Mouse (Mus musculus) frontal cortex, adult (tissue): Measurements from ENCODE around the gene Mdm2.

Source experiments
- ATAC-seq: cut with Nextera tagmentation; 2 replicates; pipeline ENCODE4 v1.9.2; 2017; ENCODE audit warnings: mild to moderate bottlenecking, moderate library complexity, mixed read lengths; ENCODE audit not compliant: low TSS enrichment

Gene Mdm2

DNA sequence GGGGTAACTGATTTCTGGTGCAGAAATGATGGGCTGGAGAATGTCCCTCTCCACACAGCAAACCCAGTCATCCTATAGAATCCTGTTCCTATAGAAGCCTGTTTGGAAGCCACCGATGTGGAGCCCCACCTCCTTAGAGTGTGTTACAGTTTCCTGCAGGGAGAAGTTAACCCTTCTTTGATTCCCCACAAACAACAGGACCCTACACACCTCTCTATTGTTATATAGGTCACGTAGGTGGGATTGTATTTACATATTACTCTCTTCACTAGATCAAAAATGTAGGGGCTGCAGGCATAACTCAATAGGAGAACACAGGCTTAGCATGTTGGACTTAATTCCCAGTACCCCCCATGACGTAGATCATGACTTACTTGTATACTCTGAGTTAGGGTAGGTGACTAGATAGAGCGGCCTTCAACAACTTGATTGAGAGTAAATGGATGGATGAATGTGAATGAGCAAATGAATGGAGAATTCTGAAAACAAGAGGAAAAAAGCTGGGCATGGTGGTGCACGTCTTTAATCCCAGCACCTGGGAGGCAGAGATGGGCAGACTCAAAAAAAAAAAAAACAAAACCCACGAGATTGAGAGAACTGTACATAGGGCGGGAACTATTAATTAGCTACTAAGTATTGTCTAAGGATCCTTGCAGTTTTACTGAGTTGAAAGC lies 53.4 kb downstream of the Mdm2 start:
- no peak for ATAC-seq

DNA sequence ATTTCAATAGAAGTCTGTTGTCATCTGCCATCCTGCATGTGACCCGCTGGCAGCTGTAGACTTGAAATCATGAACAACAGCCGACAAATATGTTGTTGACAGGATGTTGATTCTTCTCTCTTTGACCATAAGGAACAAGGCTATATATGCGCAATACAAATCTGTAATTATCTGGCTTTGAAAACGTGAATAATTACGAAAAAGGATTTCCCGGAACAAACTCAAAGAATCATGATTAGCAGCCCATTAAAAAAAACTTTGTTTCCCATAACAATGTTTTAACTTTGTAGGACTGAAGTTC lies 53.9 kb downstream of the Mdm2 start:
- no peak for ATAC-seq

DNA sequence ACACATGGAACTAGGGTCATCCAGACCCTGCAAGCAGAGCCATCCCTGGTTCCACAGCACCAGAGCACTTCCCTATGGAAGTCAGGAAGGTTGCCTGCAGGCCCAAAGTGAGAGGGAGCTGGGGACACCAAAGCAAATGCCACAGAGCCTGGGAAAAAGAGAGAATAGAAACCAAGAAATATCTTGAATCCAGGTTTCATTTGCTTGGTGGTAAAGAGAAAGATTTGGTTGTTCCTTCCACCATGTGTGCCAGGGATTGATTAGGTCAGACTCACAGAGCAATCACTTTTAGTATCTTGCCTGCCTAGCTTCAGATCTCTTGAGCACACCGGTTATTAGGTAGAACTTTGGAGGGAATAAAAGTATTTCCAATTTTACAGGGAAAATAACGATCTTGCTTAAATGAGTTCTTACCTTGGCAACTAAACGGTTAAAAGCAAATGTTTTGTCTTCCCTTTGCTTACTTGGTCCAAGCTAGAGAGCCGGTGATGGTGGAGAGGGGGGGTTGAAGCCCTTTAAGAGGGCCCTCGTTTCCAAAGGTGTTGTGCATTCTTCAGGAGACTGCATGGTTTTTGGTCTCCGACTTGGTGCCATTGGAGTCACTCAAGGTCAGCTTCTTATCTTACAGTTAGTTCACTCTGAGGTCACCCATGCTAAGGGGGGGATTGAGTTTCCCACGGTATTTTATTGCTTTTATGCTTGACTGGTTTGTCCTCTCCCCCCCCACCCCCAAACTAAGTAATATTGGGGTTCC lies 54.5 kb downstream of the Mdm2 start:
- ATAC-seq: no peak

DNA sequence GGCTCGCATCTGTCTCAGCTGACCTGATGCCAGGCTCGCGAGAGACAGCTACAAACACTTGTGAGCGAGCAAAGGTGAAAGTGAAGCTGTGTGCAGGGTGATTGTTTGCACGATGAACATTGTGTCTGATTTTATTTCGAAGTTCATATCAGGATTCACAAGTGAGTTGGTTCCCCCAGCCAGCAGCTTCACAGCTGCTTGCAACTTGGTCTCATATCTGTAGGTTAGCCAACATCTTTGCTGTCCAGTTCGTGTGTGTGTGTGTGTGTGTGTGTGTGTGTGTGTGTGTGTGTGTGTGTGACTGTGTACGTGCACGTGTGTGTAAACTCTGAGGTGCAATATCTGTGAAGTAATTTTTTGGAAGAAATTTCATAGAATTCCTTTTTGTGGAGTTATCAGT lies 55.1 kb downstream of the Mdm2 start:
- no peak for ATAC-seq

DNA sequence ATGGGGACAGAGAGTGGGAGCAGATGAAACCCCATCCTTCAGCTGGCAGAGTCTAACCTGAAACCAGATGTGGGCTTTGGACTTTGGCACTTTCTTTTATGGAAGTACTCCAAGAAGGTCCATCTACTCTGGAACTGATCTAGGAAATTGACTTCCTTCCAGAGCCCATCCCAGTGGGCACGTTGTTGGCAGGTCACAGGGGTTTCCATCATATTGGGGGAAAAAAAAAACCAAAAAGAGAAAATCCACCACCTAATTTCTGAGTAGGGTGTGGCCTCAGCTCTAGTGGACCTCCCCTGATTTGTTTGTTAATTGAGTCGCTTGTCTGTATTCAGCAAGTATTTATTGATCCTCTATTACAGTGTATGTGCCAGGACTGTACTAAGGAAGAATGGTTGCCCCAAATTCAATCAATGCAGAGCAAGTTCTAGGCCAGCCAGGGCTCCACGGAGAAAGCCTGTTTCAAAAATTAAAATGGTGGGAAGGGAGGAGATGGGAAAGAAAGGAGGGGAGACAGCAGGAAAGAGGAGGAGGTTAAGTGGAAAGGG lies 55.9 kb downstream of the Mdm2 start:
- ATAC-seq: no peak

DNA sequence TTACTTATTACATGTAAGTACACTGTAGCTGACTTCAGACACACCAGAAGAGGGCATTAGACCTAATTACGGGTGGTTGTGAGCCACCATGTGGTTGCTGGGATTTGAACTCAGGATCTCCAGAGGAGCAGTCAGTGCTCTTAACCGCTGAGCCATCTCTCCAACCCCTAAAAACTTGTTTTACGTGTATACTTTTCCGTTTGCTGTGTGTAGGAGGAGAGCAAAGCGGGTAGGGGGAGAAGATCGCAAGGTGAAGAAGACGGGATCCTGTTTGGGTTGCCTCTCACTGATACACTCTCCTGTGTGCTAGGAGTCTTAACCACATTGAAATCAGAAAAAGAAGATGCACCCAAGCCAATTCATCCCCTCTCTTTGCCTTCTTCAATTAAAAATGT lies 56.8 kb downstream of the Mdm2 start:
- ATAC-seq: no peak

DNA sequence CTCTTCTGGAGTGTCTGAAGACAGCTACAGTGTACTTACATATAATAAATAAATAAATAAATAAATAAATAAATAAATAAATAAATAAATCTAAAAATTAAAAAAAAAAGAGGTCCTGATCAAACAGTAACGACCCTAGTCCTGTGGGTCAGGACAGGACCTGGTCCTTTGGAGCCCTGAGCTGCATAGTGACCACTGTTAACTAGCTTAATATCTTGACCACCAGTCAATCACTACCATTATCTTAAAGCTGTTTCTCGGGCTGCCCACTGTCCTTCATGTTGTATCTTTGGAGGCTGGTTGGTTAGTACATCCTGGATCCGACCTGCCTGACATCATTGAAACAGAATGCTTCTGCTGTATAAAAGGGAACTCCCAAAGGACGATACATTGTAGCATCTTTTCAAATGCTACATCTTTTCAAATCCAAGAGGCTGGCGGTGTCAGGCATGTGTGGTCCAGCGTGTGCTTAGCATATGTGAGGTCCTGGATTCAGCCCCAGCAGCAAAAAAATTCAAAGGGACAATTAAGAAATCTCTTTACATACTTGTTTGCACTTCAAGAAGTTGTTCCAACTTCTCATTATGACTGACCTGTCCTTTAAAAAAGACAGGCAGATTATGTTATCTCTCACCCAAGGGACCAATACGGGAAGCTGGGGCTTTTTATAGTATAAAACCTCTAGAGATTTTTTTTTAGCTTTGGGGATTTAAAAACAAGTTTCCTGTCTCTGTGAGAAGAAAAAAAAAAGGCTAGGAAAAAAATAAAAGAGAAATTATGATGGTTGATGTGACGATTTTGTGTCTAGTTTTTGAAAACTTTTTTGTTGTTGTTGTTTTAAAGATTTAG lies 57.4 kb downstream of the Mdm2 start:
- no peak for ATAC-seq

DNA sequence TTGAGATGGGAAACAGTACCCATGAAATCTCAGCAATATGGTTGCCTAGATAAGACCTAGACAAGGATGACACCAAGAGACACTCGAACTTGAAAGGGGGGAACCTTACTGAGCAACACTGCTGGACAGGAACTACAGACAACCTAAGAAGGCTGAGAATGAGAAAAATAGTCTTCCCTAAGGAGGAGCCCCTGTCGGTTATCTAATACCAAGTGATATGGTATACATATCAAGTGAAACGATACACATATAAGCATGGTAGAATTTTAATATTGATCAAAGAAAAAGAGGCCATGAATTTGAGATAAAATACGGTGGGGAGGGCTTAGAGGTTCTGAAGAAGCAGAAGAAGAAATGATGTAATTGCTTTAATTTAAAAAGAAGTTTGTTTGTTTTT lies 58.2 kb downstream of the Mdm2 start:
- no peak for ATAC-seq

DNA sequence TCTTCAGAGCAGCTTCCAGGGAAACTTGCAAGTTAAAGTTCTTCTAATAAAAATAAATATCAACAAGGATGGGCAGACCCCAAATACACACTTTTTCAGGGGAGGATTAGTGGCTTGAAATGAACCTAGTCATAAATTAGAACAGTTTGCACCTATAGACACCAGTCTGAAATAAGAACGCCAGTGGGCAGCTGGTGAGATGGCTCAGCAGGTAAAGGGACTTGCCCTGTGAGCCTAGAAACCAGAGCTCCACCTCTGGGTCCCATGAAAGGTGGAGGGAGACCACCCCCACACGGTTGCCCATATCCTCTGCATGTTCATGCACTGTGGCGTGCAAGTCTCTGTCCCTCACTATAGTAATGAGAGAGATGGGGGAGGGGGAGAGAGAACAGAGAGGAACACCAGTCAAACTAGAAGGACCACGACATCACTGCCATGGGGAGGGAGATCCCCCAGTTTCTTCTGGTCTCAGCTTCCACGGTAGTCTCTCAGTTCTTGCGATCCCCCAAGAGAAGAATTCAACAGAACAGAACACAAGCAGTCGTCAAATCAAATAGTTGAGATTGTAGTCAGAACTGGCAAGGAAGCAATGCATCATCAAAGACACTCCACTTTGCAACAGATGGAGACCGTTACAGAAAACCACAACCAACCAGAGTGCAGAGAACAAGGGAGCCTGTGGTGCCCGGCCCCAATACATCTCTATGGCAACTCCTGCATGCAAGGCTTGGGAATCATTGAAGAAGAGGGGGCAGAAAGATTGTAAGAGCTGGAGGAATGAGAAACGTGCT lies 58.8 kb downstream of the Mdm2 start:
- 0 out of 2 replicates have a peak, but pooled peaks have one; percentile 52 for ATAC-seq

DNA sequence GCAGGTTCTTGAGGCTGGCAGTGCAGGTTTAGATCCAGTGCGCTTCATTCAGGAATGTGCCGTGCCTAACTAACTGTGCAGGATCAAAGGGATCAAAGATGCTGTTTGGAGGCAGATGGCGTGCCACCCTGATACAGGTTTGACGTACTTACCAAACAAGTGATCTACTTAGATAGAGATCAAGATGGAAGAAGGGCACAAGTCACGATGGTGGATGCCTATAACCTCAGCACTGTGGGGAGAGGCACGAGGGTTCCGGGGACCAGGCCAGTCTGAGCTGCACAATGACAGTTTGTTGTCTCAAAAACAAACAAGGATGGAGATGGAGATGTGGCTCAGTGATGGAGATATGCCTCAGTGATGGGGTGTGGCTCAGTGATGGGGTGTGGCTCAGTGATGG lies 59.8 kb downstream of the Mdm2 start:
- no peak for ATAC-seq

DNA sequence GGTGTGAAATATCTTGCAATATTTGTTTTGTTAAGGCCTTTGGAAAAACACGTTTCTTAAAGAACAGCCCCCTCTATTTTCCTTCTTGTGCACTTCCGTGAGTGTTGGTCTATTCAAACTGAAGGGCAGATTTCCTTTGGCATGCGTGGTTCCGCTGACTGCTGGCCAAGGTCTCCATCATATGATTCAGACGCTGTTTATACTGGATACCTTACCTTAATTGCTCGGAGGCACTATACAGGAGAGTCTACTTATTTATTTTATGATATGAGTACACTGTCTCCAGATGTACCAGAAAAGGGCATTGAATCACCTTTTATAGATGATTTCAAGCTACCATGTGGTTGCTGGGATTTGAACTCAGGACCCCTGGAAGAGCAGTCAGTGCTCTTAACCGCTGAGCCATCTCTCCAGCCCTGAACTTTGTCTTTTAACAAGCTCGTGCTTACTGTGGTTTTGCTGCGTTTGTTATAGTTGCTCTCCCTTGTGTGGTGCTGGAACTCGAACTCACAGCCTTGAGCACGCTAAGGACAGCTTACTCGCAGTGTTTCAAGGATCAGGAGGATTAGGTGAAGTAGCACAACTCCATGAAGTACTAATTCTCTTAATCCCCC lies 60.4 kb downstream of the Mdm2 start:
- no peak for ATAC-seq

DNA sequence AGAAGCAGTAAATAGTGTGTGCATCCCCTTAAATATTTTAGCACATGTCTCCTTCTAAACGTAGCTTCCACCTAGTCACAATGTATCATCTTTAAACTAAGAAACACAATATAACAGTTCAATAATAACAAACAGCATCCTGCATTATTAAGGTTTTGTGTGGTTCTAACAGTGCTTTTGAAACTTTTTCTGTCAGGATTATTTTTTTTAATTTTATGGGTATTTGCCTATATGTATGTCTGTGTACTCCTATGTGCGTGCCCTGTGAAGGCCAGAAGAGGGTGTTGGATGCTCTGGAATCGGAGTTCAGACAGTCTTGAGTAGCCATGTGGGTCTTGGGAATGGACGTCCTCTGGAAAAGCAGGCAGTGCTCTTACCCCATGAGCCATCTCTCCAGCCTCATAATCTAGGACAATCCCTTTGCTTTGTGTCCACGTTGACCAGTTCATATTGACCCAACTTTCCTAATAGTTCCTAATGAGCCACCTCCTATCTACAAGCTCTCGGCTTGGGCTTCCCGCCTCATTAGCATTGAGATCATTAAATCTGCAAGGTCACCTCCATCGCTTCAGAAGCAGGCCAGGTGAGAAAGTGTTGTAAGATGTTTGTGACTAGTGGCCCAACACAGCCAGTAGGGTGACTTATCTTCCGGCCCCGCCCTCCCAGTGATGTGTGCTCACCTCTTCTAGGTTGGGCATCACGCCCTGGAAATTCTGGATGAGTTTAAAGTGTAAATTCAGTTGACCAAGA lies 61.1 kb downstream of the Mdm2 start:
- ATAC-seq: no peak

DNA sequence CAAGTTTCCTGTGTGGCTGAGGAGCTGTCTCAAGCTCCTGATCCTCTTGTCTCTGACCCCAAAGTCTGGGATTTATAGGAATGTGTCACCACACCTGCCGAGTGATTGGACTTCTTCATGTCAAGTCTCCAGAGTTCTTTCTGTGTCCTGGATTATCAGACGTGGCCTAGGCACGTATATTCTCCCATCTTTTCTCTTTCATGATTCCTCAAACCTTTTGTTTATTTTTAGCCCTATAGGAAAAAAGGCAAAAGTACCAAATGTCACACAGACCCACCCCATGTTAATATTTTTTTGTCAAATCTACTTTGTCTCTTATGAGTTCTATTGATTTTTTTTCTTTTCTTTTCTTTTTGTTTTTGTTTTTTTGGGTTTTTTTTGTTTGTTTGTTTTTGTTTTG lies 61.9 kb downstream of the Mdm2 start:
- ATAC-seq: no peak

DNA sequence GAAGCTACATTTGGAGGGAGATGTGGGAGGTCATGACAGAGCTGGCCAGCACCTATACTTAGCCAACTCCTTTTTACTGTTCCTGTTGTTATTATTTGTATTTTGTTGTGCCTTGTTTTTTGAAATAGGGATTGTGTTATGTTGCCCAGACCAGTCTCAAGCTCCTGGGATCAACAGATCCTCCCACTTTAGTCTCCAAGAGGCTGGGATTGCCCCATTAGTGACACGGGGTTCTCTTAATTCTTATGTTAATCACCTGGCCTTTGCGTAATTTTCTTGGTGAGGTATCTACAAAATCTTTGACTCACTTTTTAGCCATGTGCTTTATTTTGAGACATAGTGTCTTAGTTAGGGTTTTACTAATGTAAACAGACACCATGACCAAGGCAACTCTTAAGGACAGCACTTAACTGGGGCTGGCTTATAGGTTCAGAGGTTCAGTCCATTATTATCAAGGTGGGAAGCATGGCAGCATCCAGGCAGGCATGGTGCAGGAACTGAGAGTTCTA lies 62.5 kb downstream of the Mdm2 start:
- ATAC-seq: no peak

DNA sequence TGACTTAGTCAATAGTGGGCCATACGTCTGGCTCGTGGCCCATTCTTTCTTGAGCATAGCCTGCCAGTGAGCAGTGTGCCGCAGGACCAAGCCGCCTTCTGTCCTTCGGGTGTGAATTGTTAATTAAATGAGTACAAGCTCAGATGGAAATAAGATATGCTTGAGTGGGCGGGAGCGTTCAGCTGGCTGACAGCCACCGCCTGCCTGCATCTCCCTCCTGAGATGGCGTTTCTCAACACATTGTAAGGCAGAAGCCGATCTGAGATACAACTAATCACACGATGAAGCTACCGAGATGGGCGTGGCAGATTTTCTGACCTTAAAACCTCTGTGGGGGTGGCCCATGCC lies 63.4 kb downstream of the Mdm2 start:
- ATAC-seq: peak; percentile 91

DNA sequence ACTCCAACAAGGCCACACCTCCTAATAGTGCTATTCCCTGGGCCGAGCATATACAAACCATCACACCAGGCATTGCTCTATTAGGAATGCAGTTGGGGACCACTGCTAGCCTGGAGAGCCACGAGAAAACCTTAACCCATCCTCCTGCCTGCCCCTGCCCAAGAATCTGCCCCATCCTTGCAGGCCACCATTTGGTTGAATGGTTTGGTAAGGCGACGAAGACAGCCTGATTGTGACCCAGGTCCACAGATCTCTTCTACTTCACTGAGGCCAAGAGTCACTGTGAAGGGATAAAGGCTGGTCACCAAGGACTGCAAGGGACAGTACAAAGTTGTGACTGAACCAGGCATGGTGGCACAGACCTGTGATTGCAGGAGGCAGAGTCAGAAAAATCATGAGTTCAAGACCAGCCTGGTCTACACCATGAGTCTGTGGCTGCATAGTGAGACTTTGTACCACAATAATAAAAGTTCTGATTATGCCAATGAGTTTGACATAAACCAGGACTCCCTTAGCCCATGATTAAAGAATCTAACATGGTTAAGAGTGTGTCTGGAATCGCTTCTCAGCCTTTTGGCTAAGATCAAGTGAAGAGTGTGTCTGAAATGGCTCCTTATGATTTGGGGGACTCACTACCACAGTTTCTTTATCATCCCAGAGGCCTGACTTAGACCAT lies 63.9 kb downstream of the Mdm2 start:
- ATAC-seq: no peak

DNA sequence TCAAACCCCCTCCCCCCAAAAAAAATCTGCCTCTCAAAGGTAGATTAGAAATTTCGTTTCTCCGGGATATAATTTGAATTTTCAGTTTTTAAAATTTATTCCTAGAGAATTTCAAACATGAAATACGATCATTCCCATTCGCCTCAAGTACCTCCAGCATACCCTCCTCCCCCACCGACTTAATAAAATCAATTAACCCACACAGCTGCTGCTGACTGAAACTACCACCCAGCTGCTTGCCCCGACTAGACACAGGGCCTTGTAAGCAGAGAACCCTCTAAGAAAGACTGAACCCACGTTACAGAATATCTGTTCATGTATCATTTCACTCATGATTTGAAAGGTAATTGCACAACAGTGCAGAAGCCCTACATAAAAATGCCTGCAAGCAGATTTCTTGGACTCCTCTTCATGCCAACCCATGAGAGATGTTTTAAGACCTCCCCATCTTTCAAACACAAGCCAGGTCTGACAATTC lies 65.0 kb downstream of the Mdm2 start:
- no peak for ATAC-seq

DNA sequence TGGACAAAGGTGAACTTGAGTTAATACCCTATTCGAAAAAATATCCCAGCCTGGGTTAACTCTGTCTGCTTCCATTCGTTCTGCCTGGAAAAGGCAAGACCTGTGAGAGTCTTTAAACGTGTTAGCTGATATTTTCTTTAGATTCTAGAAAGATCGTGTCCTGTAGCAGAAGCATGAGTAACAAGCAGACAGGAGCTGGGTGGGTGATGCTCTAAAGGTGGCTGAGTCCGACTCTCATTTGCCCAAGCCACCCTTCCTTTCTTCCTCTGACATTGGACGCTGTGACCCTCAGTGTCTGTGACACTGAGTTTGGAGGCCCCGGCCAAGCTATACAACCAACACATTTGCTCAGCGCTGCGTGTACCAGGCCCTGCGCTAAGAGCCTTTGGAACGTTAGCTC lies 65.7 kb downstream of the Mdm2 start:
- ATAC-seq: no peak

DNA sequence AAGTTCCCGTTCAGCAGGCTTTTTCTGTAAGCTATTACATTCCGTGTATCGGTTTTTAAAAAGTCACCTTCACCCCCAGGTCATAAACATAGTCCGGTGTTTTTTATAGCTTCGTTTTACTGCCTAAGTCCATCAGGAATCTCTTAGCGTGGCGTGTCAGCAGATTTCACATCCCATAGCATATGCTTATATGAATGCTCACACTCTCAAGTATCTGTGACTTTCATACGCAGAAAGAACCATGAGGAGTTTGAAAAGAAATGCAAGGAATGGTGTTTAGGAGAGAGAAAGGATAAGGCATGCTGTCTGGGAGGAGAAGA lies 66.2 kb downstream of the Mdm2 start:
- ATAC-seq: no peak
